10 mouse cellular contexts compared by ENCODE assay signal in the genomic region with DNA sequence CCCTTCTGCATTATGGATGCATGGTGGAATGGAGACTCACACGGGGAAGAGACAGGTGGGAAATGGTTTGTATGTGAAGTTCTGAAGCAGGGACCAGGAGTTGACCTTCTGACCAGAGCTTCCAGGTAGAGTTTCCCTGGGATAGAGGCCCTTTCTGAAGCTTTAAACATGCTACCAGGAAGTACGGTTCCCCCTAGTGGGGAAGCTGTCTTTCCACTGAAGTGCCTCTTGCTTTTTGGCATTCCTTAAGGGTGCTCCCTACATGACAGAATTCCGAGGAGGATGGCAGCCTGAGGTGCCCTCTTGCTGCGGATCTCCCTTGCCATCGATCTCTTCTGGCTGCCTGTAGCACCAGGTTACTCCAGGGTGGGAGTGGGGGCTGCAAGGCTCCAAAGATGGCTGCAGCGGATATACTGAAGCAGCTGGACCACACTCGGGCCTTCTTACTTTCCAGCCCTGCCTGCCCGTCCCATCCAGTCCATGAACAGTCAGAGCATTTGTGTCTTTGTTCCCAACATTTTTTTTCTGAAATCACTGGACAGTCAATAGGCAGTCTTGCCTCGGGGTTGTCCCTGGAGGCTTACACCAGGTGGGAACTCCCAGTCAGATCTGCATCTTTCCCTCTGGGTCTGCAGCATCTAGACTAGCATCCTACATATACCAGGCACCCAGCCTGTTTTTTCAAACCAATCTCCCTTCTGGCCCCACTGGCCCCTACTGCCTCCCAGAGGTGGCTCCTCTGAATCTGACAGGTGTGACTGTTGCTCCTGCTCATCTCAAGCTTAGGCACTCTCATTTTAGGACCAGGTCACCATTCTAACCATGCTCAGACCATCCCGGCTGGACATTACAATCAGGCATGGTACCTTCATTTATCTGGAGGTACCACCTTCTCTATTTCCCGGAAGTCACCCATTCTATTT. TPM values are rescaled to one million over a fixed set of nuclear protein-coding genes. Genes with fewer than 3 reads are reported as not detected.
DNase-seq lines count a peak whose midpoint lies in the region; ATAC-seq and TF ChIP-seq lines count a peak whose summit lies in the region.
"Had no signal": no experiment of that assay in that cellular context is flagged by ENCODE, and none has a peak within 500 bp of the region (broad histone marks: within the 10 kb centered on the region; RNA-seq: fewer than 3 reads in every experiment).

No protein-coding gene starts in this region.

- TF ChIP-seq CTCF in CH12.LX (conservative IDR thresholded peaks at IDR 0.05 in 1 of 2, IDR thresholded peaks at IDR 0.05 in 1 of 2; ENCODE audit: low read depth in 2 of 2, low read length in 2 of 2), result peak in 1 of 2 experiments; percentile 52; a peak in 2 of 4 replicates

- peak; percentile 54 for DNase-seq in embryo, embryonic 10 days (ENCODE audit: low spot score)
- DNase-seq in embryo, embryonic 9.5 days (ENCODE audit: extremely low spot score), result no peak
- DNase-seq in layer of hippocampus, adult 9-10 months (ENCODE audit: low spot score), result peak; percentile 20
- no peak for DNase-seq in layer of hippocampus, postnatal 36 days
- no peak for DNase-seq in CH12.LX (ENCODE audit: extremely low read depth)
- peak; percentile 61 for DNase-seq in heart, embryonic 10.5 days (ENCODE audit: low spot score)

- peaks cover 0 to 9% of the 10 kb centered on the region in 2 experiments for H3K36me3 ChIP-seq in CH12.LX (replicated peaks in 1 of 2; ENCODE audit: control insufficient read depth in 1 of 2, insufficient read depth in 1 of 2, low read length in 1 of 2)
- H3K36me3 ChIP-seq in heart, embryonic 10.5 days, result 0 out of 2 replicates have a peak, but pooled peaks cover 2% of the 10 kb centered on the region
- H3K36me3 ChIP-seq: lung, embryonic 15.5 days had no signal

- dilution Hi-C loops in CH12.LX (cut with MboI; ENCODE audit: extremely low pct_ligation_motif_present, extremely low pct_unique_long_range_greater_than_20kb, low sequenced_read_pairs), result no loop called here

- 62% methylated on average over 11 of the region's 11 CpGs for WGBS in heart, embryonic 10.5 days

- TF ChIP-seq EP300 in CH12.LX (IDR thresholded peaks at IDR 0.05; ENCODE audit: low read length), result no peak

- peaks cover 17% of the 10 kb centered on the region for H3K27me3 ChIP-seq in CH12.LX (replicated peaks)
- H3K27me3 ChIP-seq in heart, embryonic 10.5 days (ENCODE audit: insufficient read depth, poor library complexity, severe bottlenecking), result peaks cover 60% of the 10 kb centered on the region

- H3K79me2 ChIP-seq in CH12.LX (replicated peaks; ENCODE audit: control insufficient read depth, extremely low read depth, insufficient read depth, poor library complexity, severe bottlenecking), result no peaks in the 10 kb centered on the region

- no peak overlapping the region for H3K9ac ChIP-seq in CH12.LX (ENCODE audit: insufficient read depth, low read depth)
- H3K9ac ChIP-seq: lung, embryonic 15.5 days had no signal

- TF ChIP-seq RAD21 in CH12.LX (IDR thresholded peaks at IDR 0.05; ENCODE audit: low read depth, low read length), result peak; percentile 26

- no peak for TF ChIP-seq POLR2A in CH12.LX (IDR thresholded peaks at IDR 0.05; ENCODE audit: low read depth, low read length)

- H3K4me2 ChIP-seq in CH12.LX (ENCODE audit: insufficient read depth, low read depth, poor library complexity, severe bottlenecking), result no peak overlapping the region
- H3K4me2 ChIP-seq: lung, embryonic 15.5 days had no signal

- no peak overlapping the region for H3K27ac ChIP-seq in CH12.LX (ENCODE audit: insufficient read depth, low read depth)
- H3K27ac ChIP-seq in heart, embryonic 10.5 days, result no peak overlapping the region
- H3K27ac ChIP-seq: lung, embryonic 15.5 days had no signal

- no peak for ATAC-seq in megakaryocyte progenitor cell, adult 5-6 weeks (replicated peaks; ENCODE audit: poor library complexity)
- ATAC-seq in megakaryocyte-erythroid progenitor cell, adult 5-6 weeks (replicated peaks; ENCODE audit: low FRiP score, low TSS enrichment, poor library complexity, severe bottlenecking), result no peak

- H3K4me3 ChIP-seq in CH12.LX (replicated peaks in 1 of 3; ENCODE audit: low read depth in 2 of 3, low read length in 2 of 3, poor library complexity in 1 of 3), result no peak overlapping the region
- H3K4me3 ChIP-seq in heart, embryonic 10.5 days, result no peak overlapping the region
- H3K4me3 ChIP-seq: lung, embryonic 15.5 days had no signal

- in situ Hi-C loops in CH12.LX (cut with MboI; ENCODE audit: low pct_ligation_motif_present, low pct_unique_long_range_greater_than_20kb, low sequenced_read_pairs), result no loop called here

- H3K9me3 ChIP-seq in CH12.LX (replicated peaks; ENCODE audit: low read length), result no peaks in the 10 kb centered on the region
- H3K9me3 ChIP-seq in heart, embryonic 10.5 days, result no peaks in the 10 kb centered on the region
- H3K9me3 ChIP-seq: lung, embryonic 15.5 days had no signal

- peaks cover 7 to 13% of the 10 kb centered on the region in 2 experiments; a peak in 2 of 4 replicates for H3K4me1 ChIP-seq in CH12.LX (ENCODE audit: control insufficient read depth in 1 of 2, insufficient read depth in 2 of 2)
- H3K4me1 ChIP-seq in heart, embryonic 10.5 days, result peaks cover 14% of the 10 kb centered on the region

TF ChIP-seq in CH12.LX, 34 proteins besides CTCF, POLR2A, EP300 and RAD21:
- TF ChIP-seq ZKSCAN1 (IDR thresholded peaks at IDR 0.05; ENCODE audit: borderline replicate concordance, low read depth, low read length) (no peak), USF2 (conservative IDR thresholded peaks at IDR 0.05; ENCODE audit: low read depth, low read length) (no peak), ELF1 (IDR thresholded peaks at IDR 0.05; ENCODE audit: low read depth, low read length) (0 out of 2 replicates have a peak, but pooled peaks have one; percentile 13), SMC3 (IDR thresholded peaks at IDR 0.05; ENCODE audit: low read depth, low read length) (peak; percentile 47)
TF ChIP-seq in CH12.LX: peak in this region for 2.

RNA-seq across cellular contexts. Expression of gene Tll2, which starts 2.2 kb away (rescaled TPM):
- under 1 TPM; 0.58 to 0.85 TPM for total RNA-seq in layer of hippocampus, postnatal 36 days (2021)
- not detected in 2 replicates for total RNA-seq in CH12.LX (2012; rRNA removed)
- not detected in 2 replicates for total RNA-seq in CH12.LX (2014; rRNA removed)
- not detected in 2 replicates for polyA plus RNA-seq in CH12.LX (2012; ENCODE audit: insufficient read length, low read depth)
- 0.05 TPM in 1 of 2 replicates, not detected in the other for polyA plus RNA-seq in heart, embryonic 10.5 days (2016; fragmentation: Nextera tagmentation; extraction: Ambion mirVana)
- total RNA-seq in megakaryocyte progenitor cell, adult 5-6 weeks (2015), result 0.05 TPM in 1 of 2 replicates, not detected in the other
- not detected in 2 replicates for total RNA-seq in megakaryocyte progenitor cell, adult 5-6 weeks (2017)
- total RNA-seq in megakaryocyte-erythroid progenitor cell, adult 5-6 weeks (2014; fragmentation: Nextera tagmentation), result not detected in 2 replicates
- not detected in 2 replicates for total RNA-seq in megakaryocyte-erythroid progenitor cell, adult 5-6 weeks (2017)
- polyA plus RNA-seq: intestine, embryonic 14.5 days; lung, embryonic 15.5 days had no signal

RNA-seq across cellular contexts. Expression of gene Tm9sf3, which starts 59.4 kb away (rescaled TPM):
- total RNA-seq in layer of hippocampus, postnatal 36 days (2021), result 100 to 1,000 TPM; 121 to 128 TPM
- total RNA-seq in CH12.LX (2012; rRNA removed) (137 and 162 TPM in 2 replicates), CH12.LX (2014; rRNA removed) (294 and 332 TPM in 2 replicates)
- 175 and 182 TPM in 2 replicates for polyA plus RNA-seq in CH12.LX (2012; ENCODE audit: insufficient read length, low read depth)
- 112 and 123 TPM in 2 replicates for polyA plus RNA-seq in heart, embryonic 10.5 days (2016; fragmentation: Nextera tagmentation; extraction: Ambion mirVana)
- 167 and 198 TPM in 2 replicates for total RNA-seq in megakaryocyte progenitor cell, adult 5-6 weeks (2015)
- total RNA-seq in megakaryocyte progenitor cell, adult 5-6 weeks (2017), result 280 and 301 TPM in 2 replicates
- 59.1 and 63.9 TPM in 2 replicates for total RNA-seq in megakaryocyte-erythroid progenitor cell, adult 5-6 weeks (2014; fragmentation: Nextera tagmentation)
- total RNA-seq in megakaryocyte-erythroid progenitor cell, adult 5-6 weeks (2017), result 180 and 214 TPM in 2 replicates

Comparison
In these comparisons a context has a peak if more than half of its experiments do, and no peak if none do; other contexts are left out.
1. DNase-seq: peak in embryo, embryonic 10 days (single experiment), layer of hippocampus, adult 9-10 months (single experiment) and heart, embryonic 10.5 days (single experiment); none in embryo, embryonic 9.5 days (single experiment), layer of hippocampus, postnatal 36 days (0 of 2) and CH12.LX (single experiment).